Mouse (Mus musculus) inflammation-experienced regulatory T-cells, adult 6 months (primary cell): ENCODE results near the gene Slc25a13. TPM values are rescaled to one million over a fixed set of nuclear protein-coding genes. Genes with fewer than 3 reads are reported as not detected.

ENCODE experiments used
- ATAC-seq: one replicate; pipeline ENCODE4 v1.8.0; 2017
- polyA plus RNA-seq, 3 experiments: library from polyadenylated mRNA; unstranded; fragments of 100-300 nt; shearing (Covaris generic); gene quantifications; one replicate each; pipeline ENCODE4 v1.2.1; 2017

Gene Slc25a13
- 10 to 100 TPM in 1 of 3 experiments, 1 to 10 TPM in 2; 6.6 to 13.3 (median 8.5) TPM for polyA plus RNA-seq

DNA sequence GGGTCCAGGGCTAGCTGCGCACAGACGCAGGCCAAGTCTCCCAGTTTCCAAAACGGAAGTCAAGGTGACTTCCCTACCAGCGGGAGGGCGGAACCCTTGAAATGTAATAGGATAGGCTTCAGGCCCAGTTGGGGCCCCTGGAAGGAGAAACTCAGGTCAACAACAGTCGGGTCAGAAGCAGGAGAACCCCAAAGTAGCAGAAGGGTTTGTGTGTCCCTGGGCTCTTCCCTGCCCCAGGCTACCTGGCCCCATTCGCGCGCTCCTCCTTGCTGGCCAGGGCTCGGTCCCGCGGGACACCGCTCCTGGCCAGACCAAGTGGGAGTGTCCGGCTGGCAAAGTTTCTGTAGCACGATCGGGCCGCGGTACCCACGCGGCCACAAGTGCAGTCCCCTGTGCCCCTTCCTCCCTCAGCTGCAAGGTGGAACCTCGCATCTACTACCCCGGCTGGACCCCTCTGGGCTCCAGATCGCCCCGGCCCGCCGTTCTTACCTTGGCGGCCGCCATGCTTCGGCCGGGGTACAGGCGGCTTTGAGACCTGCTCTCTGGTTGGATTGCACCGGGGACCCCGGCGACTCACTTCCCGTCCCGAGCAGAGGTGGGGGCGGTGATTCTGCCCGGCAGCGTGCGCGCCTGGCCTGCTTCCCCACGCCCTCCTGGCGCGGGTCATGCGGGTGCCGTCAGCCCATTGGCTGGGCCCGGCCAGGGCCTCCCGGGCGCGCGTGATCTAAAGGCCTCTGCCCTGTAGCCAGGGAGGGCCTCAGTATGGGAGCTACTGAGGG is at the start of gene Slc25a13:
TSS of gene Slc25a13 (minus strand) at position 667 of the 779 bp plus-strand sequence.
- peak; percentile 78 for ATAC-seq

DNA sequence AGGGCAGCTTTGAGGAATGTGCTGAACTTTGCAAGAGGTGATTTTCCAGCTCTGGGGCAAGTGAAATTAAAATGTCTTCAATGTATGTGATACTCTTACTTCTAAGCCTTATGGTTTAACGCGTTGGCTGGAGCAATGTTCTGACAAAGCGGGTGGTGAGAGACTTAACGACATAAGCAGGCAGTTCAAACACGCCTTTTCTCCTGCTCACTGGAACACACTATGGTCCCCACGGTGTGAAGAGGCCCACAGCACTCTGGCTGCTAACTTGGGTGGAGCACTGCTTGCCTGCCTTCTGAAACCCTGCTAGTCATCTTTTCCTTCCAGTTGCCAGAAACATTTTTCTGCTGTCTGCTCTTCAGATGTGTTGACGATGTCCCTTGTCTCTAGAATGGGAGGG is 48.8 kb upstream of the Slc25a13 start:
- ATAC-seq = no peak

DNA sequence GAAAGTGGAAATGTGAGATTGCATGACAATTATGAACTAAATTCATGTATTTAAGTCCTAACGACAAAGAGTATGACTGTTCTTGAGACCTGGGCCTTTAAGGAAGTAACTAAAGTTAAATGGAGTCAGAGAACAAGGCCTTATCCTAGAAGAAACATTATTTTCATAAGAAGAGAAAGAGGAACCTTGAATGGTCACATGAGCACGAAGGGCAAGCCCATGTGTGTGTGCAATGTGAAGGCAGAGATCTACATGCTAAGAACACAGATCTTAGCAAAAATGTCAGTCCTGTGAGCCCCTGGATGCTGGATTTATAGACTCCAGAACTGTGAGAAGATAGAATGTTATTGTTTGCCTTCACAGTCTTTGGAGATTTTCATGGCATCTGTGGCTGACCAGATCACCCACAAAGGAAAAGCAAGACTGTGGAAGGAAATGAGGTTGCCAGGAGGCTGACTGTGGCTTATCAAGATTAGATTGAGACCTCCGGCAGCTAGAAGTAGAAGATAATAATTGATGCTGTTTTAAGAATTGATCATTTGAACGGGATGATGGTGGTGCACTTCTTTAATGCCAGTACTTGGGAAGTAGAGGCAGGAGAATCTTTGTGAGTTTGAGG is 46.4 kb upstream of the Slc25a13 start:
- no peak for ATAC-seq

DNA sequence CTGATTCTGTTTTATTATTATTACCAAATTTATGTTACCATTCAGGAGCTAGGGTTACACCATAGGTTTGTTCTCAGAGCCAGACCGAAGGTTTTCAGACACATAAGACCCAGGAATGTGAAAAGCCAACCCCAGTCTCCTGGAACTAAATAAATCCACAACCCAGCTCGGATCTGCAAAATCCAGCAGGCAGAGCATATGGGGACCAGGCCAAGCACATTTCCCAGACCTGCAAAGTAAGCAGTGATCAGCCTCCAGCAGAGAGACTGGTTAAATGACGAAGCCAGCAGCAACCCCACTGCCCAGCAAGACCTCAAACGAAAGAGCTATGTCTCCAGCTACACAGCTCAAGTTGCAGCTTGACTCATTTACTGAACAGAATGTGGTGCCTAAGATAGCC is 43.9 kb upstream of the Slc25a13 start:
- no peak for ATAC-seq

DNA sequence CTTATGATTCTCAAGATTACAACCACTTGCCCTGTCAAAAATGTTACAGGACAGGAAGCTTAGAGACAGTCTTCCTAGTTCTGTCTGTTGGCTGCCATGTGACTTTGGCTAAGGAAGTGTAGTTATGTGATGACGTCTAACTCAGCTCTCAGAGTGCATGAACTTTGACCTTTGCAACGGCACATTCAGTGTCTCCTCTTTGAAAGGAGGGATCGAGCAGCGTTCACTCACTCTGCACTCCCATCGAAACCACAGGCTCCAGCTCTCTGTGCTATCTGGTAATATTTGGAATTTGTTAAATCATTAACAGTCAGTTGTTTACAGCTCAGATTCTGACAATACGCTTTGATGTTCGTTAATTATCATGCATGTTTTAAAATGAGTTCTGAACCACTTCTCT is 31.5 kb upstream of the Slc25a13 start:
- no peak for ATAC-seq

DNA sequence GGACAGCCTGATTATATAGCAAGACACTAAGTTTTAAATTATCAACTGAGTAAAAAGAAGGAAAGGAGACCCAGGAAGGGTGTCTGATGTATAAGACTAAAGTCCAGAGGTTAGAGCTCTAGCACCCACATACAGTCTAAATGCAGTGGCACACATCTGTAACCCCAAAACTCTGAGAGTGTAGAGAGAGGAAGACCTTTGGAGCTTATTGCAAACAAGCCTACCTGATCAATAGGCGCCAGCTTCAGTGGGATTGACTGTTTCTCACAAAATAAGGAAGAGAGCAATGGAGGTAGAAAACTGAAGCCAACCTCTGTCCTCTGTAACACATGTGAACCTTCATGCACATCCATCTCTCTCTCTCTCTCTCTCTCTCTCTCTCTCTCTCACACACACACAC is 26.9 kb upstream of the Slc25a13 start:
- ATAC-seq = no peak

DNA sequence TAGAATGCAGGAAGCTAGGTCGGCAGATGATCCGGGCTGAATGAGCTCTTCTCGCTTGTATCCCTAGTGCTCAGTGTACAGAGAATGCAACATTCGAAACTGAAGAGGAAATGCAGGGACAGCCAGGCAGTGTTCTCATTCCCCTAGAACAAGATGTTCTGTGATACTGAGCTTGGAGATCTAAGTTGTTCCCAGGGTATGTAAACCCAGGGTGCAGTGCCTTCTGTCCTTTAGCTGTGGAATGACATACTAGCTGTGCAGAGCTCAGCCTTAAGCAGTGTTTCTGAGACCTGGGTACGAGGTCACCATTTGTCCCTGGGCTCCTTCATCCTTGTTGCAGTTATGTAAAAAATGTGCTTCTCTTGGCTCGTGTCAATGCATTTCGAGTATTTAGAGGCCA is 25.1 kb upstream of the Slc25a13 start:
- no peak for ATAC-seq

DNA sequence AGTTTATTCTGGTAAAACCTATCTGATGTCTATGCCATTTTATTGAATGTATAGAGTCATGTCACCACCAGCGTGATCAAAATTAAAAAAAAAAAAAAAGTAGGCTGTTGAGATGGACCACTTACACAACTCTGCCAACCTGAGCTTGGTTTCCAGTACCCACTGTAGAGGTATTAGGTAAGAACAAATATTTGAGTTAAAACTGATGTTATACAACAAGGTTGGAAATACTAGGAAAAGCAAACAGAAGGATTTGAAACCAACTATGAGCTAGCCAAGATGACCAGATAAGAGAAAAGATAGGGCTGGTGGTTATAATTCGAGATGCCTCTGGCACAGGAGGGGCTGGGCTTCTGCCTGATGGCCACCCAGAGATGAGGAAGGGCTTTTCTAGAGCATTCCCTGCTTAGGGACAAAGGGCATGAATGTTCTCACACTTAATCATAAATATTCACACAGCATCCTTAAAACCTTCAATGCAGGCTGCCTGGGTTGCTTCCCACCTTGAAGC is 19.9 kb upstream of the Slc25a13 start:
- no peak for ATAC-seq

DNA sequence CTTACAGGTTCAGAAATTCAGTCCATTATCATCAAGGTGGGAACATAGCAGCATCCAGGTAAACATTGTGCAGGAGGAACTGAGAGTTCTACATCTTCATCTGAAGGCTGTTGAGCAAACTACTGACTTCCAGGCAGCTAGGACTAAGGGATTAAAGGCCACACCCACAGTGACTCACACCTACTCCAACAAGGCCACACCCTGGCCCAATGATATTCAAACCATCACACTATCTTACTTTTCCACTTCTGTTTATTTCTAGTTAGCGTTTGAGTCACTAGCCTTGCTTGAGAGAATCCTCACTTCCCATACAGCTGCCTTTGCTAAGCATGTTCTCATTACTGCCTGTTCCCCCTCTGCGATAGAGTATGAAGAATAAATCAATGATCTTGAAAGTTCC is 13.3 kb upstream of the Slc25a13 start:
- ATAC-seq = no peak

DNA sequence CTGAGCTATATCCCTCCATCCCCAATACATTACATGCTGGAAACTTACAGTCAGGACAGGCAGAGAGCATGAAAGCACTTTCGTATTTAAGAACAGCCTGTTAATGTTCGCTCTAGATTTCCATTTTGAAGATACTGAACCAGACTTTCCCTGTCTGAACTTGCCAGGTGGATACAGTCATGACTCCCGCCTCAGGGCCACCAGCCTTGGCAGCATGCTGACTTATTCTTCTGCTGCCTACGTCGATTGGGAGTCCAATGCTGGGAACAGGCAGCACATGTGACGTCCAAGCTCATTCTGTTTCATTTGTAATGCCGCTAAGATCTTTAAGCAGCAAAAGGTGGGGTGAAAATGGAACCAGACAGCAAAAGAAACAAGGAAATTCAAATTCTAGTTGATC is 5.7 kb upstream of the Slc25a13 start:
- no peak for ATAC-seq

DNA sequence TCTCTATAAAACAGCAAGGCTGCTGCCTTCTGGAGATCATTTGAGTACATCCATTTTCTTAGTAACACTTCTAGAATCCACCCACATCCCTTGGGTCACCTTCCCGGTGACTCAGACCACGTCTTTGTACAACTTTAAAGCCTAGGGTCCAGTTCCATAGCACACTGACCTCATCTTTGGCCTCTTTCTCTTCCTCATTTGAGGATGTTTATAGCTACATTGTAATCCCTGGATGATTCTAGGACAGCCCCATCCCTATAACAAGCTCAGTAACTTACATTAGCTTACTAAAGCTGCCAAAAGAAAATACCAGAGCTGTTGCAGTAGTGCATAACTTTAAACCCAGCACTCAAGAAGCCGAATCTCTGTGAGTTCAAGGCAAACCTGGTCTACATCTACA is 3.6 kb upstream of the Slc25a13 start:
- ATAC-seq = no peak

DNA sequence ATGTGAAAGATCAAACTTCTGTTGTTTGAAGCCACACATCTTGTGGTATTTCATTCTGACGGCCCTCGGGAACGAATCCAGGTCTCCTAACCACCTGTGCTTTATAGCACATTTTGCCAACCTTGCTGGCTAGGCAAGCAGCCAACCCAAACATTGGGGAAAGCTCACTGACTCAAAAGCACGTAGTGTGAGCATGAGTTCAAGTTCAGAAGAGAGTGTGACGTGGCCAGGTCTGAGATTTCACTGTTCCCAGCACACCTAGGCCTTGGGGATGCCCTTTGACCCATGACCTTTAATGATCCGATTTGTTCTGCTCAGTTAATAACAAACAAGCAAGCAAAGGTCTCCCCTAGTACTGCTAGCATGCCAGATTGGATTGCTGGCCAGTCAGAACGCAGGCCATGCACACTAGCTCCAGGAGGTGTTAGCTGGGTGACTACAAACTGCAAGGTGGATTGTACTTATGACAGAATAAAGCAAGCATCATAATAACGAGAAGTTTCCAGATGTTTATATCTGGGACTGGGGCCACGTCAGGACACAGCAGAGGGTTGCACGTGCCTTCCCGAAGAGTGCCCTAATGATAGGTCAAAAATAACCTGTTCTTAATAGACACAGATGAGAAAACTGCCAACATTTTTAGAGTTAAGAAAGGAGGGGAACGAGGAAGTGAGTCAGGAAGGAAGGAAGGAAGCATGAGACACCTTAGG is 2.8 kb upstream of the Slc25a13 start:
- ATAC-seq = no peak

DNA sequence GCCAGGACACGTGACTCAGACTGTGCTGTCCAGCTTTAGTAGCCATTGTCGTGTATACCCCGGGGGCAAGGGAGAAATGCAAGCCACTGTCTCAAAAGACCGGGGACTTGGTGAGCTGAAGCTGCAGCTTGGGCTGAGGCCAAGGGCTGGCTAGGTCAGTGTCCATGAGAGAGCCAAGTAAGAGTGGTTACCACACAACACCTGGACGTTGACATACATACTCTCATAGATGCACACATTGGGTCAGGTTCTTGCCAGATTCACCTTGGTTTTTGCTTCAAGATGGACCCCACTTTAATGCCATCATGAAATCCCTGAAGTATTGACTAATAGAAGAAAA is 283 bp upstream of the Slc25a13 start:
- no peak for ATAC-seq

DNA sequence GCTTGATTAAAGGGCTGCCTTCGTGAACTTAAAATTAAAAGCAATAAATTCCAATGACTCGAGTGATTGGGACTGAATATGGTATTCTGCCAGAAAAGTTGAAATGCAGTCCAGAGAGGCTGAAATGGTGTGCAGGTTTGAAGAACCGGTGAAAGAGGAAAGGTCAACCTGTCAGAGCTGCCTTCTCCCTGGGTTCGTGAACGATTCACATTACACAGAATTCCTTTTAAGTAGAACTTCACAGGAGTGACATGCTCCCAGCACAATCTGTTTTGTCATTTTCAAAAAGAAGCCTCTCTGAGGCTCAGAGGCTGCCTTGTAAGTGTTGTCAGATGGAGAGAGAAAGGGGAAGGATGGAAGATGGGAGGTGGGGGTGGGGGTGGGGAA is 860 bp downstream of the Slc25a13 start:
- ATAC-seq = no peak

DNA sequence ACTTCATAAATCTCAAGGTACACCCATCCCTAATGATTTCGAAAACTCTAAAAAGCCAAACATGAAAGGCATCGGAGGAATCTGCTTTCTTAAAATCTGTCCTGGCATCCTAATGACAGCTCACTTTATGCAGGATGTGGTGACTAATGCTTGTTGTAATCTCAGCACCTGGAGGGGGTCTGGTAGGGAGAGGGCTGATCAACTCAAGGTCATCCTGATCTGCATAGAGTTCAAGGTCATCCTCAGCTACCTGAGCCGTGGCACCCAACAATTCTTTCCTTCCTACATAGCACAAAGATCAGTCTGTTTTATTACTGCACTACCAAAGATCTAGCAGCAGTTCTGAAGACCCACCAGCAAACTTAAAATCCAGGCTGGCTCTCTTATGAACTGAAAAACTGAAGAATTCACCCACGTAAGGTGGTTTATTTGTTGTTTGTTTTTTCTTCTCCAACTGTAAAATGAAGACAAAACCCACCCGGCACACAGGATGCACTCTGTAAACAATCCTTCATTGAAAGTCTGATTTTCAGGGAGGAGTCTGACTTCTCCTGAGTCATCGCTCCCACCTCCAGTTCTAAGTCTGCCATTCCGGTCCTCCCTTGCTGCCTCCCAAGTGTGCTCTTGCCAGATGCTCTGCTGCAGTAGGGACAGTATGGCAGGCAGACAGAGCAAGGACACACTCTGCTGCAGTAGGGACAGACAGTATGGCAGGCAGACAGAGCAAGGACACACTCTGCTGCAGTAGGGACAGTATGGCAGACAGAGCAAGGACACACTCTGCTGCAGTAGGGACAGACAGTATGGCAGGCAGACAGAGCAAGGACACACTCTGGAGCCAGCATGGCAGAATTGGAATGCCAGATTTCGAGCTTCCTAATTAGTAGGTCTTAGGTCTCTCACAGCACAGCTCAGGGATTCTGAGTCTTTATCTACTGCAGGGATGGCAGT is 4.3 kb downstream of the Slc25a13 start:
- no peak for ATAC-seq

DNA sequence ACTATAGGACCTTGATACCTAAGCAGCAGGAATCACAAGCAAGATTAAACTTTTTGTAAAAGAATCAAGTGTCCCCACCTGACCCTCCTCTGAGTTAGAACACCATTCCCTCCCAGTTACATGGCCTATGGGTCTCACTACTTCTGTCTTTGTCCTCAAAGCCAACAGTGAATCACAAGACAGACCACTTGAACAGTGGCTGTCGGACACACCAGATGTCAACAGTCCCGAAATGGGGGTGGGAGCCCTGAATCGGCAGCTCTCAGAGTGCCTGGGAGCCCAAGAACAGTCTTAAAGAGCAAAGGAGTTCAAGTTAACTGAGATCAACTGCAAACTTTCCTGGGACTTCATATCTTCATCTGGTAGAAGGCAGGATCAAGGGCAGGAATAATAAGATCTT is 5.0 kb downstream of the Slc25a13 start:
- ATAC-seq = no peak

DNA sequence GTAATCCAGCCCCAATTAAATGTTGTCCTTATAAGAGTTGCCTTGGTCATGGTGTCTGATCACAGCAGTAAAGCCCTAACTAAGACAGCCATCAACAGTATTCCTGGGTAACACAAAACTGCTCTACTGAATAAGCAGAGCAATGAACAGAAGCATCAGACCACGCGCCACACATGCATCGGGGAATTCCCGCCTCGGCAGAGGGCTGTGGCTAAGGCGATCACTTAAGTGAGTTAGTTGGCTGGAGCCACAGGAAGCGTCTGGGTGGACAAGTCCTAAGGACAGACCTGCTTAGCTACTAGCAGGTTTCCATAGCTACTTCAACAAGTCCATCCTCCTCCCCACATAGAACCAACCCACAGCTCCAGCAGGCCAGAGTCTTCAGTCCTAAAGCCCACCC is 6.3 kb downstream of the Slc25a13 start:
- ATAC-seq = no peak

DNA sequence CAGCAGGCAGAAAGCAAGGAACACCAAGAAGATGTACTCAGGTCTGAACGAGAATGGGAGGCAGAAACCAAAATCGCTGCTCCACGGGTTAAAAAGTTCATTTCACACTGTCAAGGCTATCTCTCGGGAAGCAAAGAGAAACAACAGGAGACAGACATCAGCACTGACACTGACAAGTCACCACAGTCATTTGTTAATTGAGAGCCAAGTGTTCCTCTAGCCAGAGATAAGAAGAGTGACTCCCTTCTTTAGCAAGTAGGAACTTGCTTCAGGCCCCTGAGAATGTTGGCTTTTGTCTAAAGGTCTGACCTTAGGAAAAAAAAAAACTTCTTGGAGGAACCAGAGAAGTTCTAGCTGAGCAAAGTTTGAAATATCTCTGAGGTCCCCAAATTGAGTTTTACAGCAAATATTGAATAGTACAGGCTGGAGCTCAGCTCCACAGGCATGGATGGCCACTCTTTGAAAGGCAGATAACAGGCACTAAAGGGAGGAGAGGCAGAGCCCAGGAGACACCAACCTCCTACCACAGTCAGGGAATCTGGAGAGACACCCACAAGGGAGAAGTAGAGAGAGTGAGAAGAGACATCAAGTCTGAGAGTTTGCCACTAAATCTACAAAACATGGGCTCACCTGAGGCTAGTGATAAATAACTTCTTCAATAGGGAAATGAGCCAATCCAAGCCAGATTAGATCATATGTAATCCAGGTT is 8.5 kb downstream of the Slc25a13 start:
- ATAC-seq = no peak

DNA sequence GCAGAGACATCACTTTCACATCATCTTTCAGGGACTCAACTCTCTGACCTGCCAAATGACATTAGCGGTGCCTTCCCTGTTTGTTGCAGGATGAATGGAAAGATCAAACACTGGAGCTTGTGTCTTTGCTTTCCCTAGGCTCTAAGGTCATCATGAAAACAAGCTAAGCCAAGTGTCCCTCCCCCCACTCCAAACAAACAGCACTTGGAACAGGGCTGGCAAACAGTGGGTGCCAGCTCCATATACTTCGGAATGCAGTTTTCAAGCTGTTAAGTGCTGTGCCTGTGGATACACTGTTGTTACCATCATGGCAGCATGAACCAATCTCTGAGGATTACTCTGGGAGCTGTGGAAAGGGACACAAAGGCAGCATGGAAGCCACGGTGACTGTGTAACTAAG is 9.1 kb downstream of the Slc25a13 start:
- ATAC-seq = no peak

DNA sequence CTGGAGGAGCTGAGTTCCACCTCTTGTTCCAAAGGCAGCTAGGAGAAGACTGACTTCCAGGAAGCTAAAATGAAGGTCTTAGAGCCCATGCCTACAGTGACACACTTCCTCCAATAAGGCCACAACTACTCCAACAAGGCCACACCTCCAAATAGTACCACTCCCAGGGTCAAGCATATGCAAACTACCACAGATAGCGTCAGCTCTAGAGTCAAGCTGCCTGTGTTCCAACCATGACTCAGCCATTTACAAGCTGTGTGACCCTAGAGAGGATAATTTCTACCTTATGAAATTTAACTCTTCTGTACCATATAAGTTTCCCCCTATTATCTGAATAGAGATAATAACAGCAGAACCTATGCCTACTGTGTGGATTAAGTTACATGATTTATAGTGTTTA is 9.6 kb downstream of the Slc25a13 start:
- ATAC-seq = no peak

DNA sequence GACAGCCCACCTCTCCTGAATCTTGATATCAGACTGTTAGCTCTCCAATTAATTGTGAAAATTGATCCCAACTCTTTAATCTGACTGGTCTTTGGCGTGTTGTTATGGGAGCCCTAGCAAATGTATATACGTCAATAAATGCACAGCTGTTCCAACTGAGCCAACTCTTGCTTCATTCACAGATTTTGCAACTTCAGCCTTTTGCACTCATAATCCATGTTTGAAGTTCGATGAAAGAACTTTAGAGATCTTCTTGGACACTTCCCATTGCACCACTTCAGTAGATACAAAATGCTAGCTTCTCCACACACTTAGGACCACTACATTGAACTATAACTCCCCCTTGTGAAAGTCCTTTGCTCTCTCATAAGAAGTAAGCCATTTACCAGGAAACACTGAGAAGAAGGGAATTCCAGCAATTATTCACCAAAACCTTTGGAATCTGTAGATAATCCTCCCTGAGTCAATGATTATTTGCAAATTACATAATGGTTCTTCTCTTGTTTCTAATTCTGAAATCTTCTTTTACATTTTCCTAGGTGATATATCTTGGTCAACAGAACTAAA is 11.3 kb downstream of the Slc25a13 start:
- no peak for ATAC-seq

DNA sequence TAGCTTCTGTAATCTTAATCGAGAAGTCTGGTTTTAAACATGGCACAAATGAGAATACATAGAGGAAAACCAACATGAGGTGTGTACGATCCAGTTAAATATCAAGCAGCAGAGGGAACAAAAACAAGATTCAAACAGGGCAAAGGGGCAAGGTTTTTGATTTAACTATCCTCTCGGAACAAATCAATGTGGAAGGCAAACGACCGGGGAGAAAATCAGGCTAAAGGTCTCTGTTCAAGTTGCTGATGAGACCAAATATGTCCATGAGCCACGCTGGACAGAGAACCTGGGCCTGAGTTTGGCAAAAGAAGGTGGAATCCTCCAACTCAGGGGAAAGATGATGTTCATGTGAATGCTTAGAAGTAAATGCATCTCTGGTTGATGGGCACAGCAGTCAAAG is 14.5 kb downstream of the Slc25a13 start:
- no peak for ATAC-seq
